Mouse (Mus musculus) C2C12 (cell line): ENCODE results near the gene Tle4.

Source experiments
- CTCF ChIP-seq: IDR thresholded peaks from one replicate; pipeline ENCODE4 v1.5.1; 2011; ENCODE audit not compliant: control insufficient read depth, insufficient read depth, insufficient read length
- MAX ChIP-seq: IDR thresholded peaks from one replicate; pipeline ENCODE4 v1.6.1; 2011; ENCODE audit warnings: mild to moderate bottlenecking, control low read depth
- MYOG ChIP-seq: IDR thresholded peaks from one replicate; pipeline ENCODE4 v1.6.1; 2011; ENCODE audit not compliant: control insufficient read depth, insufficient read length; ENCODE audit errors: extremely low read depth
- USF1 ChIP-seq: IDR thresholded peaks from one replicate; pipeline ENCODE4 v1.6.1; 2011; ENCODE audit warnings: low read depth, mild to moderate bottlenecking, control low read depth, moderate library complexity

- TF ChIP-seq CTCF, result no peak
- TF ChIP-seq MAX, result no peak
- TF ChIP-seq MYOG, result no peak
- TF ChIP-seq USF1, result no peak
Measured at GRCm38 (mm10) chr19:14576311-14576710, 21.5 kb downstream of the Tle4 start.
